Mouse (Mus musculus): ENCODE data around the gene Slc4a2.
"Not testable (repeated sequence)": the region's sequence is repeated elsewhere in the genome, so short reads cannot be mapped to it uniquely, and the experiment has no call there.

The Slc4a2 gene

GRCm38 (mm10) chr5:24393392-24393997 is 30.1 kb upstream of the Slc4a2 start, which contains the start of gene Abcb8:
TSS of gene Abcb8 (plus strand) at chr5:24393663.
- DNase-seq (ENCODE audit: low read depth in 2 of 2, low spot score in 2 of 2) = peak; percentile 79 to 86

GRCm38 (mm10) chr5:24394165-24394894 is 29.3 kb upstream of the Slc4a2 start:
- DNase-seq (ENCODE audit: low read depth in 2 of 2, low spot score in 2 of 2) = peak; percentile 75 to 81

- not testable (repeated sequence) for DNase-seq (ENCODE audit: low read depth in 2 of 2, low spot score in 2 of 2)
Measured at GRCm38 (mm10) chr5:24396254-24396653, 27.4 kb upstream of the Slc4a2 start.

GRCm38 (mm10) chr5:24399686-24400085 is 24.0 kb upstream of the Slc4a2 start:
- no peak for DNase-seq (ENCODE audit: low read depth in 2 of 2, low spot score in 2 of 2)

GRCm38 (mm10) chr5:24400362-24400761 is 23.3 kb upstream of the Slc4a2 start:
- no peak for DNase-seq (ENCODE audit: low read depth in 2 of 2, low spot score in 2 of 2)

DNA sequence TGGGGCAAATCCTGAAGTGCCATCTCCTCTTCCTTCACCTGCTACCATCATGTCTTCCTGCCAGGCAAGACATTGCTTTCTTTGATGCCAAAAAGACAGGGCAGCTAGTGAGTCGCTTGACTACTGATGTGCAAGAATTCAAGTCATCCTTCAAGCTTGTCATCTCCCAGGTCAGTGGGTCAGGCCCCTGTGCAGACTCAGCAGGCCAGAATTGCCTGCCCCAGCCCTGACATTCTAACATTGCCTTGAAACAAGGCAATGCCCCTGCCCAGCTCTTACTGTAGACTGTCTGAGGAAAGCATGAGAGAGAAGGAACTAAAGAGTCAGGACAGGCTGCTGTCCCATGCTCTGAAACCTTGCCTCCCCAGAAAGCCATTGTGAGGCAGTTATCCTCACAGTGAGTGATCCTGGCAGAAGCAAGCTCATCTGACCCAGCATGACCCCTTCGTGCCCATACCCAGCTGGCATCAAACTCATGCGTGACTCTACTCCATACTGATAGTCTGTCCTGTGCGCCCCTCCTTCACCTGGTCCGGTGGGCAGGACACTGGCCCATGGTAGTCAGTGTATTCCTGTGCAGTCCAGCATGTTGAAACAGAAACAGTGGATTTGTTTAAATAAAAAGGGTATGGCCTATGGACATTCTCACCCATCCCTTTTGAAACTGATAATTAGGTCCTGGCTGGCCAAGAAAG is 22.6 kb upstream of the Slc4a2 start:
- no peak for DNase-seq (ENCODE audit: low read depth in 2 of 2, low spot score in 2 of 2)

- DNase-seq (ENCODE audit: low read depth in 2 of 2, low spot score in 2 of 2) = no peak
Measured at GRCm38 (mm10) chr5:24401969-24402368, 21.7 kb upstream of the Slc4a2 start.

DNA sequence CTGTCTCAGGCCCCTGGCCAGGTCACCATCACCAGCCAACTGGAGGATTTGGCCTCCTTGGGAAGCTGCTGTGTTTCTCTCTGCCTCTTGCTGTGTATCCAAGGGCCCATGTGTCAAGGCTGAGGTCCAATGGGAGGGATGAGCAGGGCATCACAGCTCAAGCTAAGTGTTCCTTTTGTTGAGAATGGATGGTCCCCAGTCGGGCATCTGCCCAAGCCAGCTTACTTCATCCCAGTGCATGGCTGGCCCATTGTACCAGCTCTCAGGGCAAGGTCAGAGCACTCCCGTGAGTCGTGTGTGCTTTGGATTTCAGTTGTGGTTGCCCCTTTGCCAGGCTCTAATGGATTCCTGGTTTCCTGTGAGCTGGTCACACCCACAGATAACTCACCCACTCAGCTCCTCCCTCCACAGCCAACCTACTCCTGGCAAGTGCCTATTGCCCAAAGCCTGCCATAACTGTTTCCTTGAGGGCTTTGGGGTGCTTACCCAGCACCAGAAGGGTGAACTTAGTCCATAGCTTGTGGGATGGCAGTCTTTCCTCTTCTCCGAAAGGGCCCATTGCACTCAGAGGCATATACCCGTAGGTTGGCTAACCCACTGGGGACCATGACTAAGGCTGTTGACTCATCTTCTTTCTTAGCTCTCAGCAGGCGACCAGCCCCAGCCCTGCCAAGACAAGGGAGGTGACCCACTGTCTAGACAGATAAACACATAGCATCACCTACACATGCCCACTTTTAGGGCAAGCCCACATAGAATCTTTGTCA is 18.9 kb upstream of the Slc4a2 start:
- no peak for DNase-seq (ENCODE audit: low read depth in 2 of 2, low spot score in 2 of 2)

GRCm38 (mm10) chr5:24405389-24405876 is 18.2 kb upstream of the Slc4a2 start:
- DNase-seq (ENCODE audit: low read depth in 2 of 2, low spot score in 2 of 2) = no peak

- DNase-seq (ENCODE audit: low read depth in 2 of 2, low spot score in 2 of 2) = no peak
Measured at GRCm38 (mm10) chr5:24408651-24409050, 15.0 kb upstream of the Slc4a2 start.

DNA sequence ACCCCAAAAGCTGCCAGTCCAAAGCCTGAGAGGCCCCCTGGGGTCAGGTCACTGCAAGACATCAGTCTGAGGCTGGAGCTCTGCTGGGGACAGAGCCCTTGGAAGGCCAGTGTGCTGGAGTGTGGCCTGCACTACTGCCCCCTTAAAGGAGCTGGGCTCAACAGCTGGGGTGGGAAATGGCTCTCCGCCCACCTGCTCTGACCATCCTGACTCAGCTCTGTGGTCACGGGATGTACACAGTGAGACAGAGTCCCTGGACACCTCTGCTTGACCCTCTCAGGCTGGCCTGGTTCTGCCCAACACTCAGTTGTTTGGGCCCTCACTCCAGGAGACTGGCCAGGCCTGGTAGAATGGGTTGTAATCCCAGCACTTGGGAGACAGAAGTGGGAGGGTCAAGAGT is 14.2 kb upstream of the Slc4a2 start:
- DNase-seq (ENCODE audit: low read depth in 2 of 2, low spot score in 2 of 2) = no peak

DNA sequence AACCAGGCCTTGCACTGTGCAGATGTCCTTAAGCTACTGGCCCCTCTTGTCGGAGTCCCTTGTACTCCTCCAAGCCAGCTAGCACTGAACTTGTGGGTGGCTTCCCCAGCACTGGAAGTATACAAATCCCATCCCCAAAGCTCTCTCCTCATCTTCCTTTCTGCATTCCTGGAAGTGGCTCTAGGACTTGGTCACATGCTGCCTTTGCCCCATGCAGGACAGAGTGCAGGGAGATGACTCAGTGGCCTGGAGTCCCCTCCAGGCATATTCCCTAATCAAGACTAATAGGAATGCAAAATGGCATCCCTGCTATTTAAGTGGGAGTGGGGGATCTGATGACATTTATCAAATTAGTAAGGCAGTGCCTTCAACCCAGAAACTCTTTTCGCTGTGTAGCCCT is 11.6 kb upstream of the Slc4a2 start:
- no peak for DNase-seq (ENCODE audit: low read depth in 2 of 2, low spot score in 2 of 2)

DNA sequence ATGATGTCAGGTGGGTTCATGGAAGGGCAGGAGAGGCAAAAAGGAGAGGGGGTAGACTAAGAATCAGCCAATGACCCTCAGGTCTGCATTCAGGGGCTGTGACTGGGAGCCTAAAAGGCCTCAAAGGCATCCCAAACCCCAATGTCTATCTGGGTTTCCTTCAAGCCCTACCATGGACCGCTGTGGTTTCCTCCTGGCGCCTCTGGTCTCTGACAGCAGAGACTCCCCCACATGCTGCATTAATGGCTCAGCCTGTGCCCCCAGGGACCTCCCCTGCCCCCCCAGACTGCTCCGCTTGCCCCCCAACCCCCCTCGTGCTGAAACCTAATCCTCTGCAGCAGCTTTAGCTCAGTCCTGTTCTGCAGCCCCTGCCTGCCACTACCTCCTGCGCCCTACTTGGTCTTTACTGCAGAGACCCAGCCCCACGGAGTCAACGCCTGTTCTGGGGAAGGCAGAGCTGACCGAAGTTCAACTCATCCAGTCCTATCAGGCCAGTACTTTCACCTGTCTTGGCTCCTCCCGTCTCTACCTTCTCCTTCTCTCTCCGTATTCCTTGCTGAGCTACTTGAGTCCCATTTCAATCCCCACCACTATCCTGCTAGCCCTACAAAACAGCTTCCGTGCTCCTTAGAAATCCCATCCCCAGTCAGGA is 10.5 kb upstream of the Slc4a2 start, which contains the start of gene Asic3:
TSS of gene Asic3 (plus strand) at position 351 of the 652 bp plus-strand sequence.
- no peak for DNase-seq (ENCODE audit: low read depth in 2 of 2, low spot score in 2 of 2)

- DNase-seq (ENCODE audit: low read depth in 2 of 2, low spot score in 2 of 2) = no peak
Measured at GRCm38 (mm10) chr5:24413938-24414337, 9.7 kb upstream of the Slc4a2 start.

DNA sequence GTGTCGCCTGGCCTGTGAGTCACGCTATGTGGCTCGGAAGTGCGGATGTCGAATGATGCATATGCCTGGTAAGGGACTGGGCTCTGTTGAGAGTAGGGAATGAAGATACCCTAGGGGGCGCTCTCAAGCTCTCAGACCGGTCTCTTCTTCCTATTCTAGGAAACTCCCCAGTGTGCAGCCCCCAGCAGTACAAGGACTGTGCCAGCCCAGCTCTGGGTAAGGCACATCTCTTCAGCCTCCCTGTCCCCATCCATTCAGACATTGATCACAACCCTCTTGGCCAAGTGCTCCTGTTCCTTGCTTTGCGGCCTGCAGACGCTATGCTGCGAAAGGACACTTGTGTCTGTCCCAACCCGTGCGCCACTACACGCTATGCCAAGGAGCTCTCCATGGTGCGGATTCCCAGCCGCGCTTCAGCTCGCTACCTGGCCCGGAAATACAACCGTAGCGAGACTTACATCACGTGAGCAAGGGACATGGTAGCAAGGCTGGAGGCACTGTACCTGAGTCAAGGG is 7.4 kb upstream of the Slc4a2 start:
- DNase-seq (ENCODE audit: low read depth in 2 of 2, low spot score in 2 of 2) = peak; percentile 68 to 78

- DNase-seq (ENCODE audit: low read depth in 2 of 2, low spot score in 2 of 2) = no peak
Measured at GRCm38 (mm10) chr5:24417587-24417986, 6.0 kb upstream of the Slc4a2 start.

GRCm38 (mm10) chr5:24420381-24420780 is 3.3 kb upstream of the Slc4a2 start:
- no peak for DNase-seq (ENCODE audit: low read depth in 2 of 2, low spot score in 2 of 2)

- no peak for DNase-seq (ENCODE audit: low read depth in 2 of 2, low spot score in 2 of 2)
Measured at GRCm38 (mm10) chr5:24424004-24424781, 556 bp downstream of the Slc4a2 start.

DNA sequence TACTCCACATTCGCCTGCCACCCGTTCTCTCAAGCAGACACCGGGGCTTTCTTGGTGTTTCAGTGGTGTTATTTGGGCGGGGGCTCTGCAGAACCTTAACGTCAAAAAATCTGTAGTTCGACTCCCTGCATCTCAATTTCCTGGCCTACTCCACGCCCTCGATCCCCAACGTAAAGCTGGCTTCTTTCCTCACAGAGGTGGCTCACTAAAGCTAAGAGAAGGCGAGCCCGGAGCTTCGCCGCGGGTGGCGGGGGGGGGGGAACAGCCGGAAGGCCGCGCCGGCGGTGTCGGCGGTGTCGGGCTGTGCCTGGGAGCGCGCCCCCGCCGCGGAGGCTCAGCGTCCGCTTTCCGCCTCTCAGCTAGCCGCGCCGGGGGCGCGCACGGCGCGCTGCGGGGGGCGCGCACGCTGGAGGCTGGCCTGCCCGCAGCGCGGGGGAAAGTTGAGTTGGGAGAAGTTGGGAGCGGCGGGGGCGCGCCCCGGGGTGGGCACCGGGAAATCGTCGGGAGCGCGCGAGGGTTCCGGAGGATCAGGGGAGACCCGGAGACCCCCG is 1.3 kb downstream of the Slc4a2 start:
- DNase-seq (ENCODE audit: low read depth in 2 of 2, low spot score in 2 of 2) = peak; percentile 62 to 75

Measured in CD8-positive naive resting alpha-beta T cell, adult 2 months (primary cell).